Mouse (Mus musculus) left cerebral cortex, postnatal 10 days (tissue): ENCODE data around the gene Mnx1. TPM values are rescaled to one million over a fixed set of nuclear protein-coding genes. Genes with fewer than 3 reads are reported as not detected.
A peak's percentile ranks its signal among the peaks of the same experiment; 100 is the strongest.

Experiments used
- DNase-seq, 2 experiments: peaks; one replicate each; pipeline ENCODE4 v3.0.0; 2021 to 2022; ENCODE audit warnings: low spot score in 2 of 2, mixed read lengths in 1 of 2; ENCODE audit errors: extremely low spot score in 1 of 2
- intact Hi-C: fragments of 180-260 bp; cut with DNase I; formaldehyde crosslinking; loops from one replicate; pipeline ENCODE4 v1.15.1; 2025
- total RNA-seq, 2 experiments: library from RNA; stranded (reverse); gene quantifications; 2 replicates each; pipeline ENCODE4 v1.2.3; 2021

Mnx1 gene
- not detected for total RNA-seq

GRCm38 (mm10) chr5:29478208-29479197, at the start of gene Mnx1:
Gene Mnx1, minus strand, starts transcription at chr5:29478470.
- DNase-seq: no peak
- intact Hi-C loops: loop anchor here (5.0 kb wide), 1 partner anchor 1356 kb away; no protein-coding TSS in a partner anchor

GRCm38 (mm10) chr5:29516432-29516831, 38.2 kb upstream of the Mnx1 start:
- intact Hi-C loops: no loop called here

GRCm38 (mm10) chr5:29515888-29516287, 37.6 kb upstream of the Mnx1 start:
- no peak for DNase-seq
- intact Hi-C loops: no loop called here

More at GRCm38 (mm10) chr5:29516432-29516831, 38.2 kb upstream of the Mnx1 start:
- DNase-seq: no peak

- intact Hi-C loops: no loop called here
- no peak for DNase-seq
These were observed 28.7 kb upstream of the Mnx1 start for GRCm38 (mm10) chr5:29507013-29507412.

GRCm38 (mm10) chr5:29487321-29487720, 9.1 kb upstream of the Mnx1 start:
- intact Hi-C loops: no loop called here
- DNase-seq: no peak

GRCm38 (mm10) chr5:29485941-29486320, 7.7 kb upstream of the Mnx1 start:
- intact Hi-C loops: no loop called here
- no peak for DNase-seq

- intact Hi-C loops: no loop called here
These were observed 7.0 kb upstream of the Mnx1 start for GRCm38 (mm10) chr5:29484965-29485940.

GRCm38 (mm10) chr5:29483801-29484200, 5.5 kb upstream of the Mnx1 start:
- no peak for DNase-seq

More at GRCm38 (mm10) chr5:29484965-29485940, 7.0 kb upstream of the Mnx1 start:
- peak in 1 of 2 experiments; percentile 45 for DNase-seq

GRCm38 (mm10) chr5:29479198-29479593, 926 bp upstream of the Mnx1 start:
- intact Hi-C loops: loop anchor here (5.0 kb wide), 1 partner anchor 1357 kb away; no protein-coding TSS in a partner anchor

More at GRCm38 (mm10) chr5:29483801-29484200, 5.5 kb upstream of the Mnx1 start:
- intact Hi-C loops: no loop called here

GRCm38 (mm10) chr5:29477474-29478207, 629 bp downstream of the Mnx1 start:
- DNase-seq: no peak
- intact Hi-C loops: loop anchor here (5.0 kb wide), 1 partner anchor 1355 kb away; no protein-coding TSS in a partner anchor

More at GRCm38 (mm10) chr5:29479198-29479593, 926 bp upstream of the Mnx1 start:
- DNase-seq: no peak

GRCm38 (mm10) chr5:29476021-29476420, 2.2 kb downstream of the Mnx1 start:
- intact Hi-C loops: loop anchor here (5.0 kb wide), 1 partner anchor 1354 kb away; no protein-coding TSS in a partner anchor
- DNase-seq: no peak

GRCm38 (mm10) chr5:29475556-29475955, 2.7 kb downstream of the Mnx1 start:
- intact Hi-C loops: loop anchor here (5.0 kb wide), 1 partner anchor 1353 kb away; no protein-coding TSS in a partner anchor
- DNase-seq: no peak

- intact Hi-C loops: loop anchor here (5.0 kb wide), 1 partner anchor 1353 kb away; no protein-coding TSS in a partner anchor
These were observed 3.2 kb downstream of the Mnx1 start for GRCm38 (mm10) chr5:29475041-29475440.

GRCm38 (mm10) chr5:29474246-29474960, 3.9 kb downstream of the Mnx1 start:
- DNase-seq: no peak
- intact Hi-C loops: loop anchor here (5.0 kb wide), 1 partner anchor 1312 kb away; no protein-coding TSS in a partner anchor

More at GRCm38 (mm10) chr5:29475041-29475440, 3.2 kb downstream of the Mnx1 start:
- DNase-seq: no peak

- DNase-seq: no peak
- intact Hi-C loops: loop anchor here (5.0 kb wide), 1 partner anchor 1311 kb away; no protein-coding TSS in a partner anchor
These were observed 4.6 kb downstream of the Mnx1 start for GRCm38 (mm10) chr5:29473551-29474245.

GRCm38 (mm10) chr5:29471855-29472665, 6.2 kb downstream of the Mnx1 start:
- intact Hi-C loops: loop anchor here (5.0 kb wide), 1 partner anchor 1310 kb away; no protein-coding TSS in a partner anchor
- no peak for DNase-seq
